Mouse (Mus musculus): ENCODE measurements at regions not wholly inside any gene's neighbourhood (a gene's known extent, or its start where the extent isn't known, plus 50 kb on each side); places are given as distances from the start of the nearest gene placed in this dataset.

- peak; percentile 39 for DNase-seq (ENCODE audit: extremely low read depth, insufficient read length, low spot score)
Observed at GRCm38 (mm10) chr13:119258515-119258914, 169.9 kb upstream of the Paip1 start.

DNA sequence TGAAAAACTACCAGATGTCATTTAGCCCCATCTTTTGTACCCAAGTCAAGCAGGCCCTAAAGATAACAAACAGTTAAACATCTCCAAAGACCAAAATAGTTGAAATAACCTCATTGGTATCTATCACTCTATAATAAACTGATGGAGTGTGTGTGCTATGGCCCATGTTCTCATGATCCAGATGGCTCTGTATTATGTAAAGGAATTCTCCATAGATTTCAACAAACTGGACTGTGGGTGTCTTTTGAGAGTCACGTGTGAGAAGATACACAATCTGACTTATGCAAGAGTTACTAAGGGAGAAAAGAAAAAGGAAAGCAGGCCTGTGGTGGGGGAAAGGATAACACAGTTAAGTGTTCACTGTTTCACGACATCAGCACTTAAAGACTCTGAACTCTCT lies 164.8 kb upstream of the Paip1 start:
- no peak for DNase-seq (ENCODE audit: extremely low read depth, insufficient read length, low spot score)

GRCm38 (mm10) chr13:119267608-119268300 lies 160.6 kb upstream of the Paip1 start:
- DNase-seq (ENCODE audit: extremely low read depth, insufficient read length, low spot score) = no peak

DNA sequence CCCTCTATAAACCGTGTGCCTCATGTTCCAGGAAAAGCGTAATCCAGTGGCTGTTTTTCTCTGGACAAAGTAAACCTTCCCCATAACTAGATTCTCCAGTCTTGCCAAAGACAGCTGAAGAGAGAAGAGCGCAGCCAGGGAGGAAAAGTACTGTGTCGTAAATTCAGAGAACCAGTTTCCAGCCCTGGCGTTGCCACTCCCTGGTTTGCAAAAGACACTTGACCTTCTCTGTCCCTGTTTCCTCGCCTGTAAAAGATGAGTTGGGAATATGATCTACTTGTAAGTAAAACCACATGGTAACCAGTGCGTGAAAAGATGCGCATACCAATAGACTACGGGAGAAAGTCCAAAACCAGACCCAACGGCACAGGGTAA lies 160.1 kb upstream of the Paip1 start:
- no peak for DNase-seq (ENCODE audit: extremely low read depth, insufficient read length, low spot score)

GRCm38 (mm10) chr13:119275500-119275899 lies 152.9 kb upstream of the Paip1 start:
- no peak for DNase-seq (ENCODE audit: extremely low read depth, insufficient read length, low spot score)

DNA sequence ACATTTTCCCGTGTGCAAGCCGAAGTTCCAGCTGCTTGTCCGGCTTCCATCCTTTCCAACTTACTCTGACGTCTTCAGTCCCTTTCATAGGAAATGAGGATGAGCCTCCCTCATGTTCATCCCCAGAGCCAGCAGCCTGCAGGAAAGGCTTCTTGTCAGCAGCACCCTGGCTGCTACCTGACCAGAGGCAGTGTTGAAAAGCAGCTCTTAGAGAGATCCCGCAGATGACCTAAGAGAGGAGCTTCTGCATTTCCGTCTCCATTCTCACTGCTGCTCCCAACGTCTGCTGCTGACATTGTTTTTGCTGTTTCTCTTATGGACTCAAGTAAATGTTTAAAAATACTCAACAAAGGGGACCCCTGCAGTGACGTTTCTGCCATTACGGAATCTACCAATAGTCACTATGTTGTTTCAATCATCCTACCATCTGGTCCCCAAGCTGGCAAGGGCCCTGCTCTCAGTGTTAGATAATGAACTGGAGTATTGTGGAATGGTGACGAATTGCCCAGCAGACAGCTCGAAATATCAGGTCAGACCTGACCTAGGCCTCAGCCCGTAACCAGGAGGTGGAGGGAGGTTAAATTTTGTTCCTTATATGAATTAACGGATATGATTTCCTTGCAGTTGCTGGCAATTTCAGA lies 151.0 kb upstream of the Paip1 start:
- DNase-seq (ENCODE audit: extremely low read depth, insufficient read length, low spot score) = no peak

- DNase-seq (ENCODE audit: extremely low read depth, insufficient read length, low spot score) = no peak
Observed at GRCm38 (mm10) chr13:119279449-119279848, 149.0 kb upstream of the Paip1 start.

- DNase-seq (ENCODE audit: extremely low read depth, insufficient read length, low spot score) = no peak
Observed at GRCm38 (mm10) chr13:119280622-119281021, 147.8 kb upstream of the Paip1 start.

DNA sequence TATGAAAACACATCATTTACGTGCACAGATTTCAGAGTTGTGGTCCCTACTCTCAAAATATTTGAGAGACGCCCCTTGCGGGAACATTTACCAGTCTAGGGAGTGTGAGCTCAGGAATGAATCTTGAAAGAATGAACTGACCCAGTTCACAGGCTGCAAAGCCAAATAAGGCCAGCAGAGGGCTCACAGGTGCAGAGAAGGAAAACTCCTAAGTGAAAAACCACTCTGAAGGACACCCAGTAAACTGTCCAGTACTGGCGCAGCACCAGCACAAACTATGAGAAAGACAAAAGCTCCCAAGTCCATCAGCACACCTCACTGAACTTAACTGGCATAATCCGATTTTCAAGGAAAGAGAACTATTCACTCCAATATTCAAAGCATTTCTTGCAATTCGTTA lies 145.0 kb upstream of the Paip1 start:
- no peak for DNase-seq (ENCODE audit: extremely low read depth, insufficient read length, low spot score)

- no peak for DNase-seq (ENCODE audit: extremely low read depth, insufficient read length, low spot score)
Observed at GRCm38 (mm10) chr13:119309238-119309637, 119.2 kb upstream of the Paip1 start.

DNA sequence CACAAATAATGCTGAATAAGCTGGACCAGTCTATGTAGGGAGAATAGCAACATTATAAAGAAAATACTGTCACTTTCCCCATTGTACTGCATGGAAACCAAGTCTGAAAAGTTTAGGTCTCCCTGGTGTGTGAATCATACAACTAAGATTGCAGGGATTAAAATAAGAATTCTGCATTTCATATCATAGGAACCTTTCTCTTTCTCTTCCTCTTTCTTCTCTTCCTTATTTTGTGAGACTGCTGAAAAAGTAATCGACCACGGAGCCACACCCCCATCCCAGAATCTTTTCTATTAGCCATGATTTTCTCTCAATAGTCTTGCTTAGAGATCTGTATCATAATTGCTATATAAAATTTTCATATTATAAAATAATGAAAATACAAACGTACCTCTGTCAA lies 118.4 kb upstream of the Paip1 start:
- no peak for DNase-seq (ENCODE audit: extremely low read depth, insufficient read length, low spot score)

GRCm38 (mm10) chr13:119314356-119314755 lies 114.0 kb upstream of the Paip1 start:
- DNase-seq (ENCODE audit: extremely low read depth, insufficient read length, low spot score) = no peak

- DNase-seq (ENCODE audit: extremely low read depth, insufficient read length, low spot score) = no peak
Observed at GRCm38 (mm10) chr13:119318358-119318757, 110.0 kb upstream of the Paip1 start.

- no peak for DNase-seq (ENCODE audit: extremely low read depth, insufficient read length, low spot score)
Observed at GRCm38 (mm10) chr13:119325510-119325909, 102.9 kb upstream of the Paip1 start.

GRCm38 (mm10) chr13:119326877-119327625 lies 101.3 kb upstream of the Paip1 start:
- DNase-seq (ENCODE audit: extremely low read depth, insufficient read length, low spot score) = no peak

DNA sequence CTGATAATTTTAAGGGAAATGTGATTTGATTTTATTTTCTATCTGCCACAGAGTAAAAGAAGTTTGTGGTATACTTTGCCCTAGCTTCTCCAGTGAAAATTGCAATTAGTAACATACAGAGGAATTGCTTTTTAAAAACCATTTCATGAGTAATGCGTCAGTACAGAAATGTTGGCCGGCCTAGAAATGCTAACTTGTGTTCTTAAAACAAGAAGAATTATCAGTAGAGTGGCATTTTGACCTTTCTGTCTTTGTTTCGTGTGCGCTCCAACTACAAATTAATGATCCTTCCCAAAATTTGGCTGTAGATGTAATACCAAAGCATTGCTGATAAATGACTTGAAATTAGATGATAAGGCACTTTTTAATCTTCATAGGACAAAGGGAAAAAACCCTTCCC lies 99.7 kb upstream of the Paip1 start:
- no peak for DNase-seq (ENCODE audit: extremely low read depth, insufficient read length, low spot score)

- DNase-seq (ENCODE audit: extremely low read depth, insufficient read length, low spot score) = no peak
Observed at GRCm38 (mm10) chr13:119331815-119332214, 96.6 kb upstream of the Paip1 start.

DNA sequence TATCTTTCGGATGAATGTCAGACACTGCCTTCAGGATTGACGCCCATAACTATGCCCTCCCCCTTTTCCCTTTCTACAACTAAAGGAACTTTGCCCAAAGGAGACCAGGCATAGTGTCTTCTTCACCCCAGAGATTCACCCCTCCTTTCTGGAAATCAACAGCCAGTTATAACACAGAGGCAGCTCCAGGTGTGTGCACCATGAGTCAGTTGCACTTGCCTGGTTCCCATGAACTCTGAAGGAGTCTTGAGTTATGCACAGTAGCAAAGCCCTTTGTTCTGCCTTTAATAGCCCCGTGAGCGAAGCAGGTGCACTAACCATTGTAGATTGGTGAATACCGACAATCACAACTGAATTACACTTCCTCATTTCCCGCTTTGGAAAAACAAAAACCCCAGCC lies 94.5 kb upstream of the Paip1 start:
- DNase-seq (ENCODE audit: extremely low read depth, insufficient read length, low spot score) = no peak

- no peak for DNase-seq (ENCODE audit: extremely low read depth, insufficient read length, low spot score)
Observed at GRCm38 (mm10) chr13:119337861-119338260, 90.5 kb upstream of the Paip1 start.

- no peak for DNase-seq (ENCODE audit: extremely low read depth, insufficient read length, low spot score)
Observed at GRCm38 (mm10) chr13:119339016-119339415, 89.4 kb upstream of the Paip1 start.

DNA sequence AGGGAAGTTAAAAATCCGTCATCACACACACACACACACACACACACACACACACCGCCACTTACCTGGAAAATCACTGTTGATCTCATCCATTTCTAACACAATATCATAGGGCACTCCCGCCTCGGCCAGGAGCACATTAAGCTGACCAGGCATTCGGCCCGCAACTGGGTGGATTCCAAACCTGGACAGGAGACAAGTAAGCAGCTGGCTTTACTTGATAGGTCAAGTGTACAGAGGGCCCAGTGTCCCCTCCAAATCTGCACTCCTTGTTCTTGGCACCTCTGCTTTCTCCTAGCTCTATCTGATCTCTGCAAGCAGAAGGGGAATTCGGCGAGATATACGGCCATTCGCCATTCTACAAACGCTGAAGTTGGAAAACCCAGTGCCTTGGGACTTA lies 88.6 kb upstream of the Paip1 start:
- DNase-seq (ENCODE audit: extremely low read depth, insufficient read length, low spot score) = no peak

DNA sequence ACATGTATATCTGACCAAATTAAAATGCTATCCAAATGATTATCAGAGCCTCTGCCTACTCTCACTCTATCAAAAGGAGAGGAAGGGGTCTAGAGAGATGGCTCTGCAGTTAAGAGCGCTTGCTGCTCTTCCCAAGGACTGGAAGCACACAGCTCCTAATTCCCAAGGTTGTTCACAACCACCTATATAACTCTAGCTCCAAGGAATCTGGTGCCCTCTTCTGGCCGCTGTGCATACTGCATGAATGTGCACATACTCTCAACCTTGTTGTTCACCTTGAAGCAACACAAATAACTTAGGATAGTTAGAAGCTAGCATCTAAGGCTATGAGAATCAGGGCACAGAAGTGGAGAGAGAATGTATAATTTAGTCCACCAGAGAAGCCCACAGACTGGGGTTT lies 86.6 kb upstream of the Paip1 start:
- no peak for DNase-seq (ENCODE audit: extremely low read depth, insufficient read length, low spot score)
